Mouse (Mus musculus): ENCODE data around the gene Mrpl2. TPM values are rescaled to one million over a fixed set of nuclear protein-coding genes. Genes with fewer than 3 reads are reported as not detected.
A peak's percentile ranks its signal among the peaks of the same experiment; 100 is the strongest.

Gene Mrpl2
- polyA plus RNA-seq, 1 experiment from 2014 or later, result 106 TPM

DNA sequence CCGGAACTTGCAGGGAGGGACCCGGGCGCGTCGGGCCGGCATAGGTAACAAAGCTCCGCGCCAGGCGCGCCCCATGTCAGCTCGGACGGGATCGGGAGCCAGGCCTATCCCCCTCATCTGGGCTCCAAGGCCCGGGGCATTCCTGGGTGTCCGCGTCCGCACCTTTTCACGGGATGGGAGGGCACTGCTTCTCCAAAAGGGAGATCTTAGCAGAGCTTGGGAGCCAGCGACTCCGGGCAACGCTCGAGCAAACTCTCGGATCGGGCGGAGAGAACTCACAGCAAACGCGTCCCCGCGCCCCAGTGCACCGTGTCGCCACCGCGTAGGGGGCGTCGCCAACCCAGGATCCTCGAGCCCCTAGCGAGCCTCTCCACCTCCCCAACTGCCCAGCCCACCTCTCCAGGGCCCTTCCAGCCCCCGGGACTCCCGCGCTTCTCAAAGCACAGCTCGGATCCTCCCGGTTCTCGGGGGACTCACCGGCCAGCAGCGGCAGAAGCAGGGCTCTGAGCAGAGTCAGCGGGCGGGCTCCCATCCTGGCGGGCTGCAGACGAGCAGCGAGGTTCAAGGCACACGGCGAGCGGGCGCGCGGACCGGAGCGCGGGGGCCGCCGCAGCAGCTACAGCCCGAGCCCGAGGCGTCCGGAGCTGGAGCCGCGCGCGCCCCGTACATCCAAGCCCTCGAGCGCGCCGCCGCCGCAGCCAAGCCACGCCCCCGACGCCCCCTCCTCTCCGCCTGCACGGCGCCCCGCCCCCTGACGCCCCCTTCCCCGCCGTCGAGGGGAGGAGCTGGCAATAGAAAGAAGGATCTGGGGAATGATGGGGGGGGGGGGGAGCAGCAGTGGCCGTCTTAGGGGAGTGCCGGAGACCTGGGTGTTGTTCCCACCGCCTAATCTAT lies 17.0 kb upstream of the Mrpl2 start, which contains the start of gene Ptk7:
TSS of gene Ptk7 (minus strand) at position 714 of the 894 bp plus-strand sequence.
- Histone ChIP-seq H3K4me3 (peak within 1 kb of the TSS; percentile 66), H3K27ac (peak within 1 kb of the TSS; percentile 71), H3K4me1 (peaks cover 44% of the 10 kb centered on the region), H3K9ac (peak within 1 kb of the TSS; percentile 74), H3K4me2 (peak within 1 kb of the TSS; percentile 70), H3K27me3 (replicated peaks) (peaks cover 57% of the 10 kb centered on the region), H3K36me3 (no peaks in the 10 kb centered on the region; the same call in 1 of the 2 replicates), H3K9me3 (replicated peaks) (no peaks in the 10 kb centered on the region)
- ATAC-seq, result peak; percentile 36
- under 1% methylated on average over 86 of the region's 90 CpGs for WGBS (ENCODE audit: insufficient replicate concordance)

DNA sequence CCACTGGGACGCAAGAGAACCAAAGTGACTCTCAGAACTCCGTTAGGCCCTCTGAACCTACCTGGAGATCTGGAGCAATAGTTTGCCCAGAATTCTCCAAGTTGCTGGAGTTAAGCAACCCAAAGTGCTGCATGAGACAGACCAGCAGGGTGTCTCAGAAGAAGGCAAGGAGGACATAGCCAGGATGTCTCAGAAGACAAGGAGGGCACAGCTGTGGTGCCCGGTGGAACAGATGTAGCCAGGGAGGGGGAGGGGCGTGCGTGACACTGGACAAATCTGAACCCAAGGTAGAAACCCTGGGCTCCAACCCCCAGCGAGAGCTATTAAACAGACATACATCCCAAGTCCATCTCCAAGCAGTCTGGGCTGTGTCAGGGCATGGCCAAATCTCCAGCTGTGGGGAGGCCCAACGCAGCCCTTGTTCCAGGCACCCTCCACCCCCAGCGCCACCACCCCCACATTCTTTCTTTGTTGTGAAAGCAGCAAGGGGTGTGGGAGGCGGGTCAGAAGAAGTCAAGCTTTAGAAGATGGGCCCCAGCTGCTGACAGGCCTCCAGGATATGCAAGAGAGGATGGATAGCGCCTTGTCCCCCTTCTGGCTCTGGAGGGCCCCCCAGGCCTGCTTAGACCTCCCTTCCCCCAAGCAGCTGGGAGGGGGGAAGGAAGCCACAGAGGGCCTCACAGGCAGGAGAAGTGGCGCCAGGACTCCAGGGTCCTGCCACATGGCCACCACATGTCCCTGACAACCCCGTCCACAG lies 16.2 kb upstream of the Mrpl2 start:
- WGBS (ENCODE audit: insufficient replicate concordance), result 19% methylated on average over 12 of the region's 12 CpGs
- peak; percentile 18 for ATAC-seq
- H3K27ac ChIP-seq, result peak overlapping the region; percentile 71
- H3K4me3 ChIP-seq, result peak overlapping the region; percentile 66
- no peaks in the 10 kb centered on the region; the same call in 1 of the 2 replicates for H3K36me3 ChIP-seq
- no peak overlapping the region for H3K9ac ChIP-seq
- H3K4me1 ChIP-seq, result peaks cover 37% of the 10 kb centered on the region
- peak overlapping the region; percentile 70 for H3K4me2 ChIP-seq
- H3K9me3 ChIP-seq (replicated peaks), result no peaks in the 10 kb centered on the region
- peaks cover 57% of the 10 kb centered on the region for H3K27me3 ChIP-seq (replicated peaks)

DNA sequence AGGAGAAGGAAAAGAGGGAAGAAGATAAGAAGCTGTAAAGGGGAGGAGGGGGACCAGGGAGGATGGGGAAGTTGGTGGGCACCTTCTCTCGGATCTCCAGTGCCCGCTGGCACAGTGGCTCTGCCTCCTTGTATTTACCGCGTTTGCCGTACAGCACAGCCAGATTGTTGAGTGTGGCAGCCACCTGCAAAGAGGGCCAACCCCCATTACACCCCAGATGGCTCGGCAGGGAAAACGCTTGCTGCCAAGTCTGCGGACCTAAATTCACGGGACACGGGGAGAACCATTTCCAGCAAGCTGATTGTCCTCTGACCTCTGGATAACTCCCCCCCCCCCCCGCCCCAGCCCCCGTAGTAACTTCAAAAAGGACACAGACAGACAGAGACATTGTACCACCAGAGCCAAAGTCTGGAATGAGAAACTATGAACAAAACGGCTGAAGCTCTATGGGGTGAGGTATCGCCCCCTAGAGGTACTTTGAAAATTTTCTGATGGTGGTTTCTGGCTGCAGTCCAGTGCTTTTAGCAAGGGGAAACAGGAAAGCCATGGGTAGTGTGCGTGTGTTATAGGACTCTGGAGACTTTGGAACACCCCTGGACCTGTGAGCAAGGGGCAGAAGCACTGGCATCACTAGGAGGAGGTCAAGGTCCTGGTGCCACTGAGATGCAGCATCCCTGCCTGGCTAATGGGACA lies 9.1 kb upstream of the Mrpl2 start:
- Histone ChIP-seq H3K9ac (no peak overlapping the region; the same call in 1 of the 2 replicates), H3K4me2 (peak overlapping the region; percentile 43), H3K4me1 (peaks cover 10% of the 10 kb centered on the region; the same call in 1 of the 2 replicates), H3K36me3 (peaks cover 8% of the 10 kb centered on the region), H3K9me3 (replicated peaks) (no peaks in the 10 kb centered on the region), H3K27ac (no peak overlapping the region), H3K27me3 (replicated peaks) (no peaks in the 10 kb centered on the region), H3K4me3 (no peak overlapping the region)
- ATAC-seq, result no peak
- WGBS (ENCODE audit: insufficient replicate concordance), result 25% methylated on average over 15 of the region's 15 CpGs

DNA sequence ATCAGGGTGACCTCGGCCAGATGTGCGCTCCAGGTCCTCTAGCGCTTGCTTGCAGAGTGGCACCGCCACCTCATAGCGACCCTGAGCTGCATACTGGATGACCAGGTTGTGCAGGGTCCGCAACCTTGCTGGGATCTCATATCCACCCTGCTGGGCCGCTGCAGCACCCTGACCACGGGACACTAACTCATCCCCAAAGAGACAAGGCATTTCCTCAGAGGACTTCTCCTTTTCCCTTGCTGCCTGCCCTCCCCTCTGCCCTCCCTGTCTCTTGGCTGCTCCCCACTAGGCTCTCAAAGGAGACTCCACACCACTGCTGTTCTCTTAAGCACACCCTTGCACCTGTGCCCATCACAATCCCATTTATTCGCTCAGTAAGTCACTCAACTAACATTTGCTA lies 6.1 kb upstream of the Mrpl2 start:
- Histone ChIP-seq H3K9me3 (replicated peaks) (no peaks in the 10 kb centered on the region), H3K4me2 (no peak overlapping the region), H3K4me1 (peaks cover 19% of the 10 kb centered on the region), H3K27me3 (replicated peaks) (no peaks in the 10 kb centered on the region), H3K27ac (no peak overlapping the region), H3K4me3 (no peak overlapping the region), H3K36me3 (peaks cover 10% of the 10 kb centered on the region; the same call in 1 of the 2 replicates), H3K9ac (no peak overlapping the region)
- WGBS (ENCODE audit: insufficient replicate concordance), result 49% methylated on average over 9 of the region's 9 CpGs
- no peak for ATAC-seq

DNA sequence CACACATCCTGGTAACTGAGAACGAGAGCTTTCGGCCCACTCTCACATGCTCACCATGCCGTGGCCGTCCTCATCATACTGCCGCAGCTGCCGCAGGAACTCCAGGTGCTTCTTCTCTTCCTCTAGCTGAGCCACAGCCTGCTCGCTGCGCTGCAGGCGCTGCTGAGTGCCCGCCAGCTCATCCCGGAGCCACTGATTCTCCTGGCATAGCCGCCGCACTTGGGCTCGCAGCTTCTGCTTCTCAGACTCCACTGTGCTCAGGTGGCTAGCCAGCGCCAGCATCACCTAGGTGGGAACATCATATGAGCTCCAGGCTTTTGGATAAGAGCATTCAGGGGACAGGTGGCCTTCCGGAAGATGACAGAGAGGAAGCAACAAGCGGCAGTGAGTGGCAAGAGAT lies 4.0 kb upstream of the Mrpl2 start:
- H3K4me1 ChIP-seq, result peaks cover 23% of the 10 kb centered on the region
- H3K27me3 ChIP-seq (replicated peaks), result no peaks in the 10 kb centered on the region
- no peaks in the 10 kb centered on the region for H3K9me3 ChIP-seq (replicated peaks)
- peaks cover 6% of the 10 kb centered on the region; the same call in 1 of the 2 replicates for H3K36me3 ChIP-seq
- H3K9ac ChIP-seq, result no peak overlapping the region
- no peak for ATAC-seq
- H3K4me2 ChIP-seq, result no peak overlapping the region
- 75% methylated on average over 17 of the region's 17 CpGs for WGBS (ENCODE audit: insufficient replicate concordance)
- H3K4me3 ChIP-seq, result no peak overlapping the region
- H3K27ac ChIP-seq, result no peak overlapping the region

DNA sequence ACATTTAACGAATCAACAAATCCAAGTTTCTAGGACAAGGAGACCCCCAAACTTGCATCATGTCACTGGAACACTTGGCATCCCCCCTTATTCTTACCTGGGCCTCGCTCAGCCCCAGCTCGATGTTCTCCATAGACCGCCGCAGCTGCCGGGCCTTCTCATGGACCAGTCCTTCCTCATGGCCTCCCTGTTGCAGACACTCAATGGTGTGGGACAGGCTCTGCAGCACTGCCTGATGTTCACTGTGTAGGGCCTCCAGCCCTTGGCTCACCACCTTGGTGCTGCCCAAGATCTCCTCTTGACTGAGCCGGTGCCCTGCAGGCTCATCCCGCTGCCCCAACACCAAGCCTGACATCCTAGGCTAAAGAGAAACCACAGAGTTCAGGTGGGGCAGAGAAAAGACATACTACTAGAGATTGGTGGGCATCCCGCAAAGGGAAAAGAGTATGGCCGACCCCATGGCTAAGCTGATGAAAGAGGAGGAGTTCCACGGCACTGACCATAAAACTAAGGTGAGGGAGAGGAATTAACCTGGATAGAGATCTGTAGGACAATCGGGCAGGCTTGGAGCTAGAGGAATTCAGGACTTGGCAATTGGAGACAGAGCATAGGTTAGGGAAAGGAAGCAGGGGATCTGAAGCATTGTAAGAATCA lies 1.8 kb upstream of the Mrpl2 start:
- peaks cover 21% of the 10 kb centered on the region for H3K36me3 ChIP-seq
- H3K9me3 ChIP-seq (replicated peaks), result no peaks in the 10 kb centered on the region
- WGBS (ENCODE audit: insufficient replicate concordance), result 82% methylated on average over 12 of the region's 12 CpGs
- no peak overlapping the region for H3K27ac ChIP-seq
- no peaks in the 10 kb centered on the region for H3K27me3 ChIP-seq (replicated peaks)
- peaks cover 25% of the 10 kb centered on the region for H3K4me1 ChIP-seq
- peak overlapping the region; percentile 80; the same call in 1 of the 2 replicates for H3K4me3 ChIP-seq
- 0 out of 2 replicates have a peak overlapping the region, but pooled peaks have one; percentile 79 for H3K9ac ChIP-seq
- ATAC-seq, result no peak
- H3K4me2 ChIP-seq, result peak overlapping the region; percentile 97

DNA sequence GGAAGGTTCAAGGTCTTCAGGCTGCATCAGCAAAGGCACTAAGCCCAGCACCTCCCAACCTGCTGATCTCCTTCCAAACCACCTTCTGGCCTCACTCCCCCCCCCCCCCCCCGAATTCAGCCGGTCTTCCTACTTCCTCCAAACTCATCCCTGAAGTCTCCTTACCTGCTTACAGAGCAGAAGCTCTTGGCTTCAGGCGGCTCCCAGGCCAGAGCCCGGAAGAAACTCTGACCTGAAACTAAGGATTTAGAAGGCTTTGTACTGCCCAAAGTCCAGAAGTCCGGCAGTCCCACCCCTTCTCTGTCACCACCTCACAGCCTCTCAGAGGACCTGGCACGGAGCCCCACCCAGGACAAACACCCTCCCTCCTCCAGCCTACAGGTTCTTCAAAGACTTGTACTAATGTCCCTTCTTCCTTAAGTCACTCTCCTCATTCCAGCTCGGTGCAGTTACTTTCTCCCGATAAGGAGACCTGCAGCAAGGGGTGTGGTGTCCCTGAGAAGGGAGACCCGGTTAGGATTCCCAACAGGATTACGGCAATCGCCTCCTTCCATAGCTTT lies 1.0 kb upstream of the Mrpl2 start:
- H3K27ac ChIP-seq, result peak overlapping the region; percentile 81
- no peaks in the 10 kb centered on the region for H3K9me3 ChIP-seq (replicated peaks)
- peak overlapping the region; percentile 97 for H3K4me2 ChIP-seq
- peak; percentile 25 for ATAC-seq
- no peaks in the 10 kb centered on the region for H3K27me3 ChIP-seq (replicated peaks)
- WGBS (ENCODE audit: insufficient replicate concordance), result 9% methylated on average over 11 of the region's 11 CpGs
- peaks cover 32% of the 10 kb centered on the region for H3K4me1 ChIP-seq
- peaks cover 22% of the 10 kb centered on the region for H3K36me3 ChIP-seq
- H3K9ac ChIP-seq, result peak overlapping the region; percentile 79
- peak overlapping the region; percentile 80 for H3K4me3 ChIP-seq

DNA sequence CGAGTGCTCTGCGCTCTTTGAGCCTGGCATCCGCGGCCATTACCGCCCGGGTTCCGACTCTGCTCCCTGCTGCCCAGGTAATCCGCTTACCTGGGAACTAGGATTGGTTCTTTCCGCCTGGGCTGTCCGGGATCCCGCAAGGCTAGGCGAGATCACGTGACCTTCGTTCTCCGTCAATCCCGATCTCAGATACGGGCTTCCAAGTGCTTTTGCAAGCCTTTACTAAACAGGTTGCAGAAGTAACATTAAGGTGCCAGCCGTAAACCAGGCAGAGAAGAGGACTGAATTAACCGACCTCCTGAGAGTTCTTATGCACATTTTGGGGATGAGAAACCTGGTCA lies 263 bp downstream of the Mrpl2 start:
- Histone ChIP-seq H3K9me3 (replicated peaks) (no peaks in the 10 kb centered on the region), H3K27ac (peak overlapping the region; percentile 80), H3K4me2 (peak overlapping the region; percentile 97), H3K9ac (peak overlapping the region; percentile 77), H3K4me1 (peaks cover 44% of the 10 kb centered on the region), H3K4me3 (peak overlapping the region; percentile 80), H3K36me3 (peaks cover 22% of the 10 kb centered on the region), H3K27me3 (replicated peaks) (no peaks in the 10 kb centered on the region)
- peak; percentile 38; the same call in 1 of the 2 replicates for ATAC-seq
- under 1% methylated on average over 19 of the region's 19 CpGs for WGBS (ENCODE audit: insufficient replicate concordance)

DNA sequence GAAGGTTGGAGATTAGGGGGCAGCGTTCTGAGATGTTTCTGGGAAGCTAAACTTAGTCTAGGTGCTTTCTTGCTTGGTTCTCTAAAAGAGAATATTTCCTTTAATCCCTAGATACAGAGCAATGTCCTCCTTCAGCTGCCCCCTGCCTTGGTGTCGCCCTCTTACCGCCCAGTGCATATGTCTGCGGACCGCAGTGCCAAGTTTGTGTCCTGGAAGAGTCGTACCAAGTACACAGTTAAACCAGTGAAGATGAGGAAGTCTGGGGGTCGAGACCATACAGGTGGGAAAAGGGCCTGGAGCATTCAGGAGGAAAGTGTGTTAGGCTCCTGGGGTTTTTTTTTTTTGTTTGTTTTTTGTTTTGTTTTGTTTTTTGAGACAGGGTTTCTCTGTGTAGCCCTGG lies 1.2 kb downstream of the Mrpl2 start:
- whole genome bisulfite sequencing (ENCODE audit: insufficient replicate concordance), result 82% methylated on average over 7 of the region's 7 CpGs
- Histone ChIP-seq H3K4me3 (peak overlapping the region; percentile 80), H3K36me3 (peaks cover 20% of the 10 kb centered on the region), H3K27me3 (replicated peaks) (no peaks in the 10 kb centered on the region), H3K9me3 (replicated peaks) (no peaks in the 10 kb centered on the region), H3K4me2 (peak overlapping the region; percentile 97), H3K4me1 (peaks cover 54% of the 10 kb centered on the region), H3K27ac (no peak overlapping the region), H3K9ac (peak overlapping the region; percentile 77)
- ATAC-seq, result no peak

DNA sequence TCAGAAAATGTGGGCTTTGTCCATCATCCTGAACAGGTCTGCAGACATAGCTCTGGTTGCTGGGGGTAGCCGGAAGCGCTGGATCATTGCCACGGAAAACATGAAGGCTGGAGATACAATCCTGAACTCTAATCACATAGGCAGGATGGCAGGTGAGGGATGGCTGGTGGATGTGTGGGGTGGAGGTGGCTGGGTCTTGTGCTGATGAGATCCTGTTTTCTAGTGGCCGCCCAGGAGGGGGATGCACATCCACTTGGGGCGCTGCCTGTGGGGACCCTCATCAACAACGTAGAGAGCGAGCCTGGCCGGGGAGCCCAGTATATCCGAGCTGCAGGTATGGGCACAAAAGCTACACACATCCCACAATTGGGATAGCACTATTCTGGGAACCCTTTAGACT lies 2.4 kb downstream of the Mrpl2 start:
- H3K4me1 ChIP-seq, result peaks cover 56% of the 10 kb centered on the region
- 89% methylated on average over 9 of the region's 9 CpGs for WGBS (ENCODE audit: insufficient replicate concordance)
- no peak overlapping the region for H3K4me3 ChIP-seq

DNA sequence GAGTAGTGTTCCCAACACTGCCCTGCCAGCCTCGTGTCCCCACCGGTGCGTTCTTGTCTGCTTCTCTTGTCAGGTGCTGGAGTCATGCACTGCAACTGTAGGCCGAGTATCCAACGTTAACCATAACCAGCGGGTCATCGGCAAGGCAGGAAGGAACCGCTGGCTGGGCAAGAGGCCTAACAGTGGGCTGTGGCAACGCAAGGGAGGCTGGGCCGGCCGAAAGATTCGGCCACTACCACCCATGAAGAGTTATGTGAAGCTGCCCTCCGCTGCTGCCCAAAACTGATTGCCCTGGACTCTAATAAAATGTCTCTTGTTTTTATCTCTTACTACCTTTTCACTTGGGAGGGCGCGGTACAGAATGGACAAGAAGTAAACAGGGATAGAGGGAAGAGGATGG lies 3.8 kb downstream of the Mrpl2 start:
- H3K4me3 ChIP-seq, result peak overlapping the region; percentile 77
- 20% methylated on average over 15 of the region's 15 CpGs for WGBS (ENCODE audit: insufficient replicate concordance)
- no peaks in the 10 kb centered on the region for H3K9me3 ChIP-seq (replicated peaks)
- H3K9ac ChIP-seq, result peak overlapping the region; percentile 87
- no peak for ATAC-seq
- H3K36me3 ChIP-seq, result peaks cover 45% of the 10 kb centered on the region
- peak overlapping the region; percentile 98 for H3K4me2 ChIP-seq
- peak overlapping the region; percentile 88 for H3K27ac ChIP-seq
- H3K27me3 ChIP-seq (replicated peaks), result no peaks in the 10 kb centered on the region
- H3K4me1 ChIP-seq, result peaks cover 49% of the 10 kb centered on the region

More for the DNA sequence above, 2.4 kb downstream of the Mrpl2 start:
- 0 out of 2 replicates have a peak overlapping the region, but pooled peaks have one; percentile 17 for H3K27ac ChIP-seq
- H3K36me3 ChIP-seq, result peaks cover 32% of the 10 kb centered on the region
- H3K27me3 ChIP-seq (replicated peaks), result no peaks in the 10 kb centered on the region
- H3K9ac ChIP-seq, result no peak overlapping the region
- no peak overlapping the region for H3K4me2 ChIP-seq
- ATAC-seq, result no peak
- H3K9me3 ChIP-seq (replicated peaks), result no peaks in the 10 kb centered on the region

All from liver, embryonic 12.5 days (tissue).